Mouse (Mus musculus): ENCODE measurements around the gene Mfsd9. TPM values are rescaled to one million over a fixed set of nuclear protein-coding genes. Genes with fewer than 3 reads are reported as not detected.

Gene Mfsd9
- 2.0 TPM in 2 replicates for polyA plus RNA-seq (2015; fragmentation: Nextera tagmentation; extraction: Ambion mirVana)

GRCm38 (mm10) chr1:40790324-40791141 lies at the start of gene Mfsd9:
TSS of gene Mfsd9 (minus strand) at chr1:40790687.

GRCm38 (mm10) chr1:40805351-40805750 lies 14.9 kb upstream of the Mfsd9 start, which contains the start of gene Tmem182:
TSS of gene Tmem182 (plus strand) at chr1:40805601.

Other genes starting within 250 kb of the Mfsd9 start
- not detected in 2 replicates for gene Slc9a4, start 210.6 kb downstream of the Mfsd9 start, polyA plus RNA-seq (2015; fragmentation: Nextera tagmentation; extraction: Ambion mirVana)
- not detected in 2 replicates for gene Slc9a2, start 110.1 kb downstream of the Mfsd9 start, polyA plus RNA-seq (2015; fragmentation: Nextera tagmentation; extraction: Ambion mirVana)
- gene Tmem182, start 14.9 kb upstream of the Mfsd9 start, polyA plus RNA-seq (2015; fragmentation: Nextera tagmentation; extraction: Ambion mirVana) = 0.05 and 0.07 TPM in 2 replicates